Mouse (Mus musculus): Measurements from ENCODE around the gene Sap30l. TPM values are rescaled to one million over a fixed set of nuclear protein-coding genes. Genes with fewer than 3 reads are reported as not detected.

The Sap30l gene
- polyA plus RNA-seq, 1 experiment: 34.9 TPM

- peaks cover 32% of the 10 kb centered on the region for H3K36me3 ChIP-seq (ENCODE audit: control insufficient read depth, insufficient read depth)
These were observed 7.7 kb downstream of the Sap30l start for GRCm38 (mm10) chr11:57809017-57809731.

GRCm38 (mm10) chr11:57809732-57810098 lies 8.3 kb downstream of the Sap30l start:
- Histone ChIP-seq H3ac (ENCODE audit: control insufficient read depth, insufficient read length, low read depth) (no peak overlapping the region), H3K36me3 (ENCODE audit: control insufficient read depth, insufficient read depth) (peaks cover 32% of the 10 kb centered on the region), H3K27me3 (ENCODE audit: control insufficient read depth, insufficient read depth, insufficient read length) (no peaks in the 10 kb centered on the region)

More at GRCm38 (mm10) chr11:57809017-57809731, 7.7 kb downstream of the Sap30l start:
- Histone ChIP-seq H3K79me3 (ENCODE audit: low read depth) (no peaks in the 10 kb centered on the region), H3K79me2 (ENCODE audit: control insufficient read depth, insufficient read depth) (peaks cover 3% of the 10 kb centered on the region), H3K27me3 (ENCODE audit: control insufficient read depth, insufficient read depth, insufficient read length) (no peaks in the 10 kb centered on the region), H3ac (ENCODE audit: control insufficient read depth, insufficient read length, low read depth) (no peak overlapping the region), H3K4me3 (ENCODE audit: insufficient read depth, poor library complexity, severe bottlenecking) (no peak overlapping the region)
- TF ChIP-seq FOSL1 (IDR thresholded peaks at IDR 0.05; ENCODE audit: insufficient read depth, low read length, poor library complexity, severe bottlenecking) (no peak), CEBPB (IDR thresholded peaks at IDR 0.05; ENCODE audit: low read depth) (no peak), USF1 (IDR thresholded peaks at IDR 0.05; ENCODE audit: low read depth) (no peak), MYOD1 (IDR thresholded peaks at IDR 0.05; ENCODE audit: control insufficient read depth, insufficient read length, low read depth) (no peak), MAX (IDR thresholded peaks at IDR 0.05) (no peak), CTCF (IDR thresholded peaks at IDR 0.05; ENCODE audit: control insufficient read depth, insufficient read depth, insufficient read length) (no peak), MYOG (IDR thresholded peaks at IDR 0.05; ENCODE audit: control insufficient read depth, extremely low read depth, insufficient read length) (no peak)

GRCm38 (mm10) chr11:57811006-57811405 lies 9.6 kb downstream of the Sap30l start:
- H3K4me3 ChIP-seq (ENCODE audit: insufficient read depth, poor library complexity, severe bottlenecking): no peak overlapping the region
- peaks cover 32% of the 10 kb centered on the region for H3K36me3 ChIP-seq (ENCODE audit: control insufficient read depth, insufficient read depth)
- TF ChIP-seq MYOD1 (IDR thresholded peaks at IDR 0.05; ENCODE audit: control insufficient read depth, insufficient read length, low read depth) (no peak), MAX (IDR thresholded peaks at IDR 0.05) (no peak), MYOG (IDR thresholded peaks at IDR 0.05; ENCODE audit: control insufficient read depth, extremely low read depth, insufficient read length) (no peak), USF1 (IDR thresholded peaks at IDR 0.05; ENCODE audit: low read depth) (no peak), FOSL1 (IDR thresholded peaks at IDR 0.05; ENCODE audit: insufficient read depth, low read length, poor library complexity, severe bottlenecking) (no peak), CTCF (IDR thresholded peaks at IDR 0.05; ENCODE audit: control insufficient read depth, insufficient read depth, insufficient read length) (no peak), CEBPB (IDR thresholded peaks at IDR 0.05; ENCODE audit: low read depth) (no peak)
- H3K79me2 ChIP-seq (ENCODE audit: control insufficient read depth, insufficient read depth): no peaks in the 10 kb centered on the region
- H3K79me3 ChIP-seq (ENCODE audit: low read depth): no peaks in the 10 kb centered on the region
- no peaks in the 10 kb centered on the region for H3K27me3 ChIP-seq (ENCODE audit: control insufficient read depth, insufficient read depth, insufficient read length)
- H3ac ChIP-seq (ENCODE audit: control insufficient read depth, insufficient read length, low read depth): no peak overlapping the region

More at GRCm38 (mm10) chr11:57809732-57810098, 8.3 kb downstream of the Sap30l start:
- TF ChIP-seq MAX (IDR thresholded peaks at IDR 0.05): no peak
- TF ChIP-seq MYOG (IDR thresholded peaks at IDR 0.05; ENCODE audit: control insufficient read depth, extremely low read depth, insufficient read length): no peak
- no peak for TF ChIP-seq CTCF (IDR thresholded peaks at IDR 0.05; ENCODE audit: control insufficient read depth, insufficient read depth, insufficient read length)
- no peak for TF ChIP-seq MYOD1 (IDR thresholded peaks at IDR 0.05; ENCODE audit: control insufficient read depth, insufficient read length, low read depth)
- TF ChIP-seq CEBPB (IDR thresholded peaks at IDR 0.05; ENCODE audit: low read depth): no peak
- no peak for TF ChIP-seq FOSL1 (IDR thresholded peaks at IDR 0.05; ENCODE audit: insufficient read depth, low read length, poor library complexity, severe bottlenecking)
- TF ChIP-seq USF1 (IDR thresholded peaks at IDR 0.05; ENCODE audit: low read depth): no peak
- Histone ChIP-seq H3K4me3 (ENCODE audit: insufficient read depth, poor library complexity, severe bottlenecking) (no peak overlapping the region), H3K79me2 (ENCODE audit: control insufficient read depth, insufficient read depth) (no peaks in the 10 kb centered on the region), H3K79me3 (ENCODE audit: low read depth) (no peaks in the 10 kb centered on the region)

GRCm38 (mm10) chr11:57812212-57812611 lies 10.8 kb downstream of the Sap30l start:
- no peaks in the 10 kb centered on the region for H3K27me3 ChIP-seq (ENCODE audit: control insufficient read depth, insufficient read depth, insufficient read length)
- no peak overlapping the region for H3K4me3 ChIP-seq (ENCODE audit: insufficient read depth, poor library complexity, severe bottlenecking)
- H3K36me3 ChIP-seq (ENCODE audit: control insufficient read depth, insufficient read depth): peaks cover 32% of the 10 kb centered on the region
- H3K79me3 ChIP-seq (ENCODE audit: low read depth): no peaks in the 10 kb centered on the region
- TF ChIP-seq CEBPB (IDR thresholded peaks at IDR 0.05; ENCODE audit: low read depth) (no peak), CTCF (IDR thresholded peaks at IDR 0.05; ENCODE audit: control insufficient read depth, insufficient read depth, insufficient read length) (no peak), MYOG (IDR thresholded peaks at IDR 0.05; ENCODE audit: control insufficient read depth, extremely low read depth, insufficient read length) (no peak), FOSL1 (IDR thresholded peaks at IDR 0.05; ENCODE audit: insufficient read depth, low read length, poor library complexity, severe bottlenecking) (no peak), MAX (IDR thresholded peaks at IDR 0.05) (no peak), MYOD1 (IDR thresholded peaks at IDR 0.05; ENCODE audit: control insufficient read depth, insufficient read length, low read depth) (no peak), USF1 (IDR thresholded peaks at IDR 0.05; ENCODE audit: low read depth) (no peak)
- H3ac ChIP-seq (ENCODE audit: control insufficient read depth, insufficient read length, low read depth): no peak overlapping the region
- H3K79me2 ChIP-seq (ENCODE audit: control insufficient read depth, insufficient read depth): no peaks in the 10 kb centered on the region

- H3K79me2 ChIP-seq (ENCODE audit: control insufficient read depth, insufficient read depth): no peaks in the 10 kb centered on the region
These were observed 12.2 kb downstream of the Sap30l start for GRCm38 (mm10) chr11:57813641-57814040.

More at GRCm38 (mm10) chr11:57813641-57814040, 12.2 kb downstream of the Sap30l start:
- TF ChIP-seq MYOG (IDR thresholded peaks at IDR 0.05; ENCODE audit: control insufficient read depth, extremely low read depth, insufficient read length) (no peak), CTCF (IDR thresholded peaks at IDR 0.05; ENCODE audit: control insufficient read depth, insufficient read depth, insufficient read length) (no peak), MYOD1 (IDR thresholded peaks at IDR 0.05; ENCODE audit: control insufficient read depth, insufficient read length, low read depth) (no peak), FOSL1 (IDR thresholded peaks at IDR 0.05; ENCODE audit: insufficient read depth, low read length, poor library complexity, severe bottlenecking) (no peak), USF1 (IDR thresholded peaks at IDR 0.05; ENCODE audit: low read depth) (no peak), CEBPB (IDR thresholded peaks at IDR 0.05; ENCODE audit: low read depth) (no peak), MAX (IDR thresholded peaks at IDR 0.05) (no peak)
- Histone ChIP-seq H3ac (ENCODE audit: control insufficient read depth, insufficient read length, low read depth) (no peak overlapping the region), H3K27me3 (ENCODE audit: control insufficient read depth, insufficient read depth, insufficient read length) (no peaks in the 10 kb centered on the region), H3K79me3 (ENCODE audit: low read depth) (no peaks in the 10 kb centered on the region), H3K36me3 (ENCODE audit: control insufficient read depth, insufficient read depth) (peaks cover 25% of the 10 kb centered on the region), H3K4me3 (ENCODE audit: insufficient read depth, poor library complexity, severe bottlenecking) (no peak overlapping the region)

Data from C2C12 (cell line).